Mouse (Mus musculus): ENCODE results near the gene Pmvk. TPM values are rescaled to one million over a fixed set of nuclear protein-coding genes. Genes with fewer than 3 reads are reported as not detected.

The Pmvk gene
- polyA plus RNA-seq, 2 experiments, result 32.1 to 32.2 TPM

- Histone ChIP-seq H3K4me1 (replicated peaks; ENCODE audit: control insufficient read depth in 2 of 2, insufficient read depth in 2 of 2, low read length in 1 of 2) (peaks cover 54 to 68% of the 10 kb centered on the region in 2 experiments), H3K9ac (replicated peaks) (peak overlapping the region; percentile 75), H3K27ac (peak overlapping the region; percentile 60), H3K4me3 (ENCODE audit: insufficient read depth in 1 of 2, low read depth in 2 of 2, low read length in 2 of 2) (peak overlapping the region; percentile 62 to 68), H3K4me2 (ENCODE audit: low read depth) (peak overlapping the region; percentile 71), H3K27me3 (ENCODE audit: control insufficient read depth, insufficient read depth, low read length) (no peaks in the 10 kb centered on the region), H3K36me3 (replicated peaks; ENCODE audit: control insufficient read depth, insufficient read depth, low read depth) (peaks cover 25% of the 10 kb centered on the region), H3K9me3 (ENCODE audit: control insufficient read depth, low read length) (no peaks in the 10 kb centered on the region)
- DNase-seq (ENCODE audit: low read depth in 3 of 3, low spot score in 3 of 3), result no peak
- 28% methylated on average over 22 of the region's 22 CpGs for WGBS (ENCODE audit: insufficient replicate concordance)
- TF ChIP-seq CTCF (IDR thresholded peaks at IDR 0.05; ENCODE audit: low read depth) (no peak), EP300 (IDR thresholded peaks at IDR 0.05; ENCODE audit: low read depth) (no peak)
- ATAC-seq (ENCODE audit: insufficient read depth), result no peak
Measured at GRCm38 (mm10) chr3:89421810-89422473, 32.4 kb upstream of the Pmvk start.

DNA sequence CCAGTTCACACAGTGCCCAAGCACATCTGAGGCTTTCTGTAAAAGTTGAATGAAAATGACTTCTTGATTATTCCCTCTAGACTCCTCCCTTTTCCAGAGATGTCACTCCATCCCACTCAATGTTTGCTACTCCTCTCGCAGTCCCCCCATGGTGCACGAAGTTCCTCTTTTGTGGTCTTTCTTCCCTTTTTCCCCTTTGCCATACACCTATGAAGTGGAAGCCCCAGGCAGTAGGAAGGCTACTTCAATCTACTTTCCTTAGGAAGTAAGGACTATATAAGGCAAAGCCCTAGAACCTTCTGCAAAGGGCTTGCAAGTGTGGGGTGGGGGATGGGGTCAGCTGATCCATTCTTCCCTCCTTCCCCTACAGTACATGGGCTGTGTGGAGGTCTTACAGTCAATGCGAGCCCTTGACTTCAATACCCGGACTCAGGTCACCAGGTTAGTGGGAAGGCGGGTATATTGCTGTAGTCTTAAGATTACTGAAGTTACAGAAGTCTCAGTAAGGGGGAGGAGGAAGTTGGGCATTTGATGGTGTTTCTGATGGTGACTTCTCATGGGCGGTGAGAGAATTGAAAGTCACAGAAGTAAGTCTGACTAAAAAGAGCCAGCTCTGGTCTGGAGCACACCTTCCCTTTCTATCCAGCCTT, 31.7 kb upstream of the Pmvk start:
- WGBS (ENCODE audit: insufficient replicate concordance), result 48% methylated on average over 6 of the region's 6 CpGs
- ATAC-seq (ENCODE audit: insufficient read depth), result no peak
- Histone ChIP-seq H3K36me3 (replicated peaks; ENCODE audit: control insufficient read depth, insufficient read depth, low read depth) (peaks cover 32% of the 10 kb centered on the region), H3K9ac (replicated peaks) (peak overlapping the region; percentile 37), H3K9me3 (ENCODE audit: control insufficient read depth, low read length) (no peaks in the 10 kb centered on the region), H3K4me3 (ENCODE audit: insufficient read depth in 1 of 2, low read depth in 2 of 2, low read length in 2 of 2) (peak overlapping the region; percentile 33 to 62; a peak in 3 of 4 replicates), H3K4me2 (ENCODE audit: low read depth) (peak overlapping the region; percentile 71), H3K27ac (peak overlapping the region; percentile 29), H3K27me3 (ENCODE audit: control insufficient read depth, insufficient read depth, low read length) (no peaks in the 10 kb centered on the region), H3K4me1 (replicated peaks; ENCODE audit: control insufficient read depth in 2 of 2, insufficient read depth in 2 of 2, low read length in 1 of 2) (peaks cover 51 to 66% of the 10 kb centered on the region in 2 experiments)
- TF ChIP-seq CTCF (IDR thresholded peaks at IDR 0.05; ENCODE audit: low read depth) (no peak), EP300 (IDR thresholded peaks at IDR 0.05; ENCODE audit: low read depth) (no peak)
- no peak for DNase-seq (ENCODE audit: low read depth in 3 of 3, low spot score in 3 of 3)

DNA sequence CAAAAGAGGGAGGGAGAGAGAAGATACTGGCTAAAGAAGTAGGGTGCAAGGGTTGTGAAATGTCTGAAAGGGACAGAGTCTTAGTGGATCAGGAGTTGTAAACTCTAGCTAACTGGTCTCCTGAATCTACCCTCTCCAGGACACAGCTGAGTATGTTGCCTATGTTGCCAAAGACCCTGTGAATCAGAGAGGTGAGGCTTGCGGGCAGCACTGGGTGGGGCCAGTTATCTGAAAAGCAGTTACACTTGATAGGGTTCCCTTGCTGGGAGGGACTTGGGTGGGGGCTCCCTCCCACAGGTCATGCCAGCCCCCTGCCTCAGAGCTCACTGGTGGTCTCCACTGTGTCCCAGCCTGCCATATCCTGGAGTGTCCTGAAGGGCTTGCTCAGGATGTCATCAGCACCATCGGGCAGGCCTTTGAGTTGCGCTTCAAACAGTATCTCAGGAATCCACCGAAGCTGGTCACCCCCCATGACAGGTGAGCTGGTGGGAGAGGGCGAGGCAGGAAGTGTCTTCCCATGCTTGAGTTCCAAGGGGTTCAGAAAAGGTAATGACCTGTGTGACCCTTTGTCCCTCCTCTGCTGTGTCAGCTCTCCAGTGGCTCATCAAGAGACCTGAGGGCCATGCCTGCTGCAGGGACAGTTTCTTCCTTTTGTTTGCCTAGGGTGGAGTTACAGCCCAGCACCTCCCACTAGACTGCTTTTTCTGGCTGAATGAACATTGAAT, 29.8 kb upstream of the Pmvk start:
- peak overlapping the region; percentile 59 for H3K27ac ChIP-seq
- peak overlapping the region; percentile 61 for H3K4me2 ChIP-seq (ENCODE audit: low read depth)
- H3K9me3 ChIP-seq (ENCODE audit: control insufficient read depth, low read length), result no peaks in the 10 kb centered on the region
- no peaks in the 10 kb centered on the region for H3K27me3 ChIP-seq (ENCODE audit: control insufficient read depth, insufficient read depth, low read length)
- TF ChIP-seq CTCF (IDR thresholded peaks at IDR 0.05; ENCODE audit: low read depth), result no peak
- no peak; the same call in 1 of the 2 replicates for TF ChIP-seq EP300 (IDR thresholded peaks at IDR 0.05; ENCODE audit: low read depth)
- ATAC-seq (ENCODE audit: insufficient read depth) (peak; percentile 28), DNase-seq (ENCODE audit: low read depth in 3 of 3, low spot score in 3 of 3) (no peak)
- H3K4me1 ChIP-seq (replicated peaks; ENCODE audit: control insufficient read depth in 2 of 2, insufficient read depth in 2 of 2, low read length in 1 of 2), result peaks cover 49 to 62% of the 10 kb centered on the region in 2 experiments
- peak overlapping the region; percentile 27; the same call in 1 of the 2 replicates for H3K9ac ChIP-seq (replicated peaks)
- H3K36me3 ChIP-seq (replicated peaks; ENCODE audit: control insufficient read depth, insufficient read depth, low read depth), result peaks cover 40% of the 10 kb centered on the region
- WGBS (ENCODE audit: insufficient replicate concordance), result 38% methylated on average over 5 of the region's 5 CpGs
- H3K4me3 ChIP-seq (ENCODE audit: insufficient read depth in 1 of 2, low read depth in 2 of 2, low read length in 2 of 2), result peak overlapping the region in 1 of 2 experiments; percentile 8; a peak in 3 of 4 replicates

GRCm38 (mm10) chr3:89425141-89425525, 29.2 kb upstream of the Pmvk start:
- Histone ChIP-seq H3K27me3 (ENCODE audit: control insufficient read depth, insufficient read depth, low read length) (no peaks in the 10 kb centered on the region), H3K9ac (replicated peaks) (peak overlapping the region; percentile 39), H3K4me3 (ENCODE audit: insufficient read depth in 1 of 2, low read depth in 2 of 2, low read length in 2 of 2) (peak overlapping the region in 1 of 2 experiments; percentile 16; a peak in 2 of 4 replicates), H3K36me3 (replicated peaks; ENCODE audit: control insufficient read depth, insufficient read depth, low read depth) (peaks cover 40% of the 10 kb centered on the region), H3K27ac (peak overlapping the region; percentile 59), H3K4me2 (ENCODE audit: low read depth) (peak overlapping the region; percentile 61), H3K4me1 (replicated peaks; ENCODE audit: control insufficient read depth in 2 of 2, insufficient read depth in 2 of 2, low read length in 1 of 2) (peaks cover 44 to 57% of the 10 kb centered on the region in 2 experiments), H3K9me3 (ENCODE audit: control insufficient read depth, low read length) (no peaks in the 10 kb centered on the region)
- WGBS (ENCODE audit: insufficient replicate concordance), result 70% methylated on average over 5 of the region's 5 CpGs
- DNase-seq (ENCODE audit: low read depth in 3 of 3, low spot score in 3 of 3) (no peak), ATAC-seq (ENCODE audit: insufficient read depth) (no peak)
- TF ChIP-seq EP300 (IDR thresholded peaks at IDR 0.05; ENCODE audit: low read depth), result no peak
- no peak for TF ChIP-seq CTCF (IDR thresholded peaks at IDR 0.05; ENCODE audit: low read depth)
